Mouse (Mus musculus) lung, postnatal 4 days (tissue): ENCODE data around the gene Pigo.

Source experiments
- DNase-seq, 2 experiments: peaks; one replicate each; pipeline ENCODE4 v3.0.0; 2021

The Pigo gene

GRCm38 (mm10) chr4:43036356-43036755, 10.7 kb upstream of the Pigo start:
- no peak for DNase-seq

- DNase-seq = no peak
Measured at GRCm38 (mm10) chr4:43035851-43036250, 10.2 kb upstream of the Pigo start.

- DNase-seq = no peak
Measured at GRCm38 (mm10) chr4:43033481-43033880, 7.9 kb upstream of the Pigo start.

DNA sequence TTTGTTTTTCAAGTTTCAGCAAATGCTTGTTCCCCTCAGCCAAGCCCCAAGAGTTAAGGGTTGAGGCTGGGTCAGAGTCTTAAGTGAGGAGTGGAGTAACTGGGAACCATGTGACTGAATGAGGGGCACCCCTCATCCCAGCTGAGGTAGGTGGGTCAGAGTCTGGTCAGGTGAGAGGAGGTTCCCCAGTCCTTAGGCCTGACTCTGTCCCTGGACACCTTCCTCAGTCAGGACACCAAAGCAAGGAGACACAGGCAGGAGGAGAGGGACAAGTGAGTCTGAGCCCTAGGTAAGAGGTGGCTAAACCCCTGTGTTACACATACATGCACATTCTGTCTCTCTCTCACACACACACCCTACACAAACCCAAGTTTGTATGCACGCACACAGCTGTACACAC, 6.9 kb upstream of the Pigo start:
- no peak for DNase-seq

DNA sequence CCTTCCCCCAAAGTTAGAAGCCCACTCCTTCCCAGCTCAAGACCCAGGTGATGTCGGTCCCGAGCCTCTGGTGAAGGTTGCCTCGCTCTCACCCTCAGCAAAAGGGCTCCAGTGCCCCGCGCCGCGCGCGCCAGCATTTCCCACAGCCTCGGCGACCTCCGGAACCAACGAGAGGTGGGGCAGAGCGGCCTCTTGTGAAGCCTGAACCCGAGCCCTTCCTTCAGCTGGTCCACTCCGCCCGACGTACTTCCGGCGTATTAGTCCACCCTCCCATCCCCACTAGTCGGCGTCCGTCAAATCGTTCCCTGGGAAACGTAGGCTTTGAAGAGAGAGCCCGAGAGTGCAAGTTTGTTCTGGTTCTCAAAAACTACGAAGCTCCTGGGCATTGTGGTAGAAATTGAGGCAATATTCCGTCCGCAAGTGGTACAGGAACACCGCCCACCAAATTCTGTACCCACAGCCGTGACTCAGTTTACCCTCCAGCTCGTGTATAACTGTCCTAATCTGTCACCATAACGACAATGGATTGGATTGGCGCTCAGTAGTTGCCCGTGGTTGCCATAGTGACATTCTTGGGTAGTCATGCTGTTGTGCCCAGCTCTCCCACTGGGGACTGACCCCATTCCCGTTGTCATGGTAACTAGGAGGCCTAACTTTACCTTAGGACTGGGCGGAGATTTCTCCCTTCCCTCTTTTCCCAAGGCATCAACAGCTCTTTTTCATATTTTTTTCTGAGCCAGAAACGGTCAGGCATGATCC, 5.8 kb upstream of the Pigo start, which contains the start of gene Stoml2:
Gene Stoml2 (minus strand): TSS at position 474 of the 759 bp plus-strand sequence.
- peak; percentile 93 to 94 for DNase-seq

GRCm38 (mm10) chr4:43030780-43031230, 5.2 kb upstream of the Pigo start:
- no peak for DNase-seq

DNA sequence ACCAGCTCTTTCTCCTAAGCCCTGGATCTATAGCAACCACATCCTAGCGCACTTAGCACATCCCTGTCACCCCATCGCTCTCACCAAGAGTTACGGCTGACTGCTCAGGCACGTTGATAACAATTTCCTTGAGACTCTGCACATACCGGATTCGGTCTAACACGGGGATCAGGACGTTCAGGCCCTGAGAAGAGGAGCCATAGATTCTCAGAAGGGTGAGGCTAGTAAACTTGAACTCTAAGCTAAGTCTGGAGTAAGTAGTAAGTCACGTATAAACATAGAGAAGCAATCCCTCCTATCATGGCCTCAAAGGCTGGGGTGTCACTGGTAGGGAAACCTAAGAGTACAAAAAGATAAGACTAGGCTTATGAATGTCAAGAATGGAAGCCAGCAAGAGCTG, 4.7 kb upstream of the Pigo start:
- DNase-seq = no peak

- no peak for DNase-seq
Measured at GRCm38 (mm10) chr4:43029749-43030148, 4.1 kb upstream of the Pigo start.

DNA sequence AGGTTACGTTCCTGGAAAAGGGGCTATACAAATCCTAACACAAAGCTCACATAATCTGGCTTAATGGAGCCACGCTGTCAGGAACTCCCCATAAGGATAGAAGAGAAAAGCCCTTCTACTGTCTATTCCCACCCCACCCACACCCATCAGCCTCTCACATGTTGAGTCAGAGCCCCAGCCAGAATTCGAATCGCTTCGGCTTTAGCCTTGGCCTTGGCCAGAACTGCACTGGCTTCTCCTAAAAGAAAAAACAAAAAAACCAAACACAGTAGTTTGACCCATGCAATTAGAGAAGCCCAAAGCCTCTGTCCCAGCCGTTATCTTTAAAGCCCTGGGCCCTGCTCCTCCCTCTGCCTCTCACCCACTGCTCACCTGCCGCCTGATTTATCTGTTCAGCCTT, 3.5 kb upstream of the Pigo start:
- no peak for DNase-seq

DNA sequence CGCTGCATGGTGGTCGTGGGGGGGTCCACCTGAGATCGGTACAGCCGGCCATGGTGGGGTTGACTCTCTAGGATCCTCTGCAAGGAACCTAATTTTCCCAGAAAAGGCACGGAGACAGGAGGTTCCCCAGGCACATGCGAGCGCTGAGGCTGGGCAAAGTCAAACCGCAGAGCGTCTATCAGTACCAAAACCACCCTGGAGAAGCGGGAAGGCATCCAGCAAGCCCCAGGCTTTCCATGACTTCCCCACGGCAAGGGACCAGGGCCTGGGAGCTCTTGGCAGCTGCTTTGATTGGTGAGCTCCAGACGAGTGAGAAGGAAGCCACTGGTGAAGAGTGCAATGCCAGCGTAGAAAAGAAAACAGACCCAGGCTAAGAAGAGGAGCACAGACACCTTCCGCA, 946 bp downstream of the Pigo start:
- DNase-seq = no peak

DNA sequence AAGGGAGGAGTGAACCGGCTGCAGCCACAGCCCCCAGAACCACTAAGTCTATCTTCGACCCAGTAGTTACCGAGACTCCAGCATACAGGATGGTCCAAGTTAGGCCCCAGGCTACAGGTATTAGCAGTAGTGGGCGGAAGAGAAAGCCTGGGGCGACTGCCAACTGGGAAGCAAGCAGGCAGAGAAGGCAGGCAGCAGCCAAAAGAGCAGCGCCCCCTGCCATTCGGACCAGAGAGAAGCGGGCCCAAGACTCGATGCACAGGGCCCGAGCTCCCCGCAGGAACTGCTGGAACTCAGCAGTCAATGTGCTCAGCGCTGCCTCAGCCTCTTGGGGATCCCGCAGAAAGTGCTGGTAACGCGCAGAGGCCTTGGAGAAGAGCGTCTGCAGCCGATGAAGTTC, 4.3 kb downstream of the Pigo start:
- DNase-seq = no peak

GRCm38 (mm10) chr4:43020876-43021275, 4.7 kb downstream of the Pigo start:
- no peak for DNase-seq

GRCm38 (mm10) chr4:43019641-43020465, 5.8 kb downstream of the Pigo start:
- DNase-seq = no peak

DNA sequence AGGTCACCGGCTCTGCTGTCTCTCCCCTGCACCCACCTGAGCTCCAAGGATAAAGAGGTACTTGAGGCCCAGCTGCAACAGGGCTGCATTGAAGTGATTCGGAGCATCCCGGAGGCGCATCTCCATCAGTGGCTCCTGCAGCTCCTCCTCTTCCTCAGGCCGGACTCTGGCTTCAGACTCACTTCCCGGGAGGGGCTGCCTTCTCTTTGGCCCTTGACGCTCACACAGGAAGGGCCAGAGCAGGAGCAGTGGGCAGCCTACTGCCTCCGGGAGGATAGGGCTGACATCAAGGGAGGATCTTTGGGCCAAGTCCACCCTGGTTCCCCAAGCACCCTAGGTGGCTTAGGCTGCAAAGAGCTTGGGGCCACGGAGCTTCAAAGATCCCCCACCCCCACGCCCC, 6.4 kb downstream of the Pigo start:
- DNase-seq = no peak

DNA sequence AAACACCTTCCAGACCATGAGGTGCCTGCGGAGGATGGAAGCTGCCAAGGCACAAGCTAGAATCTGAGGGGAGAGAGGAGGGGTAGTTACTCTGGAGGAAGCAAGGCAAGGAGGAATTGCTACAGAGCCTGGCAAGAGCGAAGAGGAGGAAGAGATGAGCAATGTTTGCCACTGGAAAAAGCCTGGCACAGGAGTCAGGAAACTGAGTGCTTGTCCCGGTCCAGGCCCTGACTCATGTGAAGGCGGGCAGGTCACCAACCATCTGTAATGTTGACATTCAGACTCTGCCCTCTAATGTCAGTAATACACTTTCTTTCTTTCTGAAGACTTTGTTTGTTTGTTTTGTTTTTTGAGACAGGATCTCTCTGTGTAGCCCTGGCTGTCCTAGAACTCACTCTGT, 7.5 kb downstream of the Pigo start:
- DNase-seq = no peak

DNA sequence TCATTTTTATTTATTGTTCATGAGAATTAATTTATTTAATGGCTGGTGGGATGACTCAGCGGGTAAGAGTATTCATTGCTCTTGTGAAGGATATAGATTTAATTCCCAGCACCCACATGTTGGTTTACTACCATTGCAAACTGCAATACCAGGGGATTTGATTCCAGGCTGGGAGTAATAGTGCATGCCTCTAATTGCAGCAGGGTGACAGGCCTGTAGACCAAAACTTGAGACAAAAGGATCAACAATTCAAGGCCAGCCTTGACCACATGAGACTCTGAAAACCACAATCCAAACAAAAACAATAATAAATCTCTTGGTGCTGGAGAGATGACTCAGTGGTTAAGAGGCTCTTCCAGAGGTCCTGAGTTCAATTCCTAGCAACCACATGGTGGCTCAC, 13.5 kb downstream of the Pigo start:
- no peak for DNase-seq

- peak; percentile 86 for DNase-seq
Measured at GRCm38 (mm10) chr4:43010161-43011038, 15.2 kb downstream of the Pigo start, which contains the start of gene Fancg. Gene Fancg (minus strand): TSS chr4:43010506.

- peak in 1 of 2 experiments; percentile 39 for DNase-seq
Measured at GRCm38 (mm10) chr4:43005765-43006164, 19.9 kb downstream of the Pigo start.

DNA sequence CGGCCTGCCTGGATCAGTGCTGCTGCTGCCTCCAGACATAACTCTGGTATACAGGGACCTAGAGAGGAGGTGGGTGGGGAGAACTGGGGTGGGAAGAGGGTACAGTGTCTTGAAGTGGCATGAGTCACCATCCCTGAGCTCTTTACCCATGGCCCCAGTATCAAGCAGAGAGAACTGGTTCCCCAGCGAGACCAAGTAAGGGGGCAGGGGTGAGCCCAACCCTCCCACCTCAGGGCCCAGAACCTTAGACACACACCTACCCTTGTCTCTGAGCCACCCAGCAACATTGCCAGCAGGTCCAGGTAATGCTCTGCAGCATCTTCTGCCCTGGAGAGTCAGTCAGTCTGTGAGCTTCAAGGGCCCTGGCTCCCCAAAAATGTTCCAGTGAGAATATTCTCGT, 20.7 kb downstream of the Pigo start:
- DNase-seq = no peak

DNA sequence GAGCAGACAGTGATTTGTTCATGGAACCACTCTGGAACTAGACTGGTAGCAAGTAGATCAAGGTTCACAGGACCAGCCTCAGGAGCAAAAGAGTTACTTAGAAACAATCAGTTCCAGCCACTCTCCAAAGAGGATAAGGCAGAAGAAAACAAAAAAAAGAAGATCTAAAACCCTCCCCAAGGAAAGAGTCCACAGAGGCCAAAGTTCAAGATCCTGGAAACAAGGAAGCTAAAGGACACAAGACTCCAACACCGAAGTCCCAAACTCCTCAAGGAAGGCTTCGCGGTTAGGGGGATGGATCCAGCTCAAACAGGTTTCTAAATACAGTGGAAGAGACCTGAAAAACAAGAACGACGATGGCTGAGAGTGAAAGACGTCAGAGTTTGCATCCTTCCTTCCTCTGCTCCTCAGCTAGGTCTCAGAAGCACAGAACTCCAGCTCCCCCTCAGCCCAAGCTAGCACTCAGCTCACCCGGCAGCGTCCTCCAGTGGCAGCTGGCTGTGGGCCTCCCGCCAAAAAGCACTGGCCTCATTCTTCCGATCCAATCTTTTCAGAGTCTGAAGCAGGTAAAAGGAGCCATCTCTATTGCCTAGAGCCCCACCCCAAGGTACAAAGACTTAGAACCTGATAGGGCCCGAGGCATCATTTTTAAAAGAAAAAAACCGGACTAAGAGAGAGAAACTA, 22.7 kb downstream of the Pigo start:
- no peak for DNase-seq

- DNase-seq = no peak
Measured at GRCm38 (mm10) chr4:43001272-43001671, 24.3 kb downstream of the Pigo start.
